Mouse (Mus musculus): ENCODE results near the gene Pkig. TPM values are rescaled to one million over a fixed set of nuclear protein-coding genes. Genes with fewer than 3 reads are reported as not detected.

The Pkig gene
- total and polyA plus RNA-seq, 2 experiments from 2014 or later, result 70.8 to 141 TPM

- WGBS, result 95% methylated on average over 2 of the region's 2 CpGs
- no peaks in the 10 kb centered on the region for H3K4me1 ChIP-seq (ENCODE audit: insufficient read depth, low read length)
- no peak for TF ChIP-seq CTCF (IDR thresholded peaks at IDR 0.05; ENCODE audit: low read depth)
- ATAC-seq (no peak), DNase-seq (ENCODE audit: low spot score) (no peak)
- no peak overlapping the region for H3K27ac ChIP-seq
- no peaks in the 10 kb centered on the region for H3K9me3 ChIP-seq (ENCODE audit: low read length)
- peaks cover 45% of the 10 kb centered on the region for H3K36me3 ChIP-seq (ENCODE audit: insufficient read depth, low read length)
- no peak overlapping the region for H3K4me2 ChIP-seq (ENCODE audit: low read depth, low read length)
- H3K27me3 ChIP-seq (ENCODE audit: insufficient read depth, low read length), result no peaks in the 10 kb centered on the region
- no peak overlapping the region for H3K9ac ChIP-seq (replicated peaks; ENCODE audit: low read length)
- no peak overlapping the region for H3K4me3 ChIP-seq (ENCODE audit: low read length)
These were observed 26.5 kb upstream of the Pkig start for GRCm38 (mm10) chr2:163631715-163632114.

GRCm38 (mm10) chr2:163634211-163634610 lies 24.0 kb upstream of the Pkig start:
- no peaks in the 10 kb centered on the region for H3K9me3 ChIP-seq (ENCODE audit: low read length)
- H3K4me1 ChIP-seq (ENCODE audit: insufficient read depth, low read length), result no peaks in the 10 kb centered on the region
- H3K4me3 ChIP-seq (ENCODE audit: low read length), result no peak overlapping the region
- H3K27me3 ChIP-seq (ENCODE audit: insufficient read depth, low read length), result no peaks in the 10 kb centered on the region
- 92% methylated on average over 2 of the region's 2 CpGs for WGBS
- DNase-seq (ENCODE audit: low spot score) (no peak), ATAC-seq (no peak)
- no peak overlapping the region for H3K9ac ChIP-seq (replicated peaks; ENCODE audit: low read length)
- H3K36me3 ChIP-seq (ENCODE audit: insufficient read depth, low read length), result peaks cover 30% of the 10 kb centered on the region
- no peak overlapping the region for H3K27ac ChIP-seq
- H3K4me2 ChIP-seq (ENCODE audit: low read depth, low read length), result no peak overlapping the region
- no peak for TF ChIP-seq CTCF (IDR thresholded peaks at IDR 0.05; ENCODE audit: low read depth)

- DNase-seq (ENCODE audit: low spot score), result no peak
- 92% methylated on average over 2 of the region's 2 CpGs for whole genome bisulfite sequencing
- no peak for TF ChIP-seq CTCF (IDR thresholded peaks at IDR 0.05; ENCODE audit: low read depth)
These were observed 22.1 kb upstream of the Pkig start for GRCm38 (mm10) chr2:163636057-163636456.

GRCm38 (mm10) chr2:163637655-163638266 lies 20.4 kb upstream of the Pkig start:
- DNase-seq (ENCODE audit: low spot score), result no peak
- no peak for TF ChIP-seq CTCF (IDR thresholded peaks at IDR 0.05; ENCODE audit: low read depth)
- Histone ChIP-seq H3K36me3 (ENCODE audit: insufficient read depth, low read length) (0 out of 2 replicates have a peak, but pooled peaks cover 3% of the 10 kb centered on the region), H3K4me2 (ENCODE audit: low read depth, low read length) (no peak overlapping the region), H3K4me3 (ENCODE audit: low read length) (no peak overlapping the region), H3K27me3 (ENCODE audit: insufficient read depth, low read length) (no peaks in the 10 kb centered on the region), H3K4me1 (ENCODE audit: insufficient read depth, low read length) (0 out of 2 replicates have a peak, but pooled peaks cover 3% of the 10 kb centered on the region), H3K9ac (replicated peaks; ENCODE audit: low read length) (no peak overlapping the region), H3K27ac (no peak overlapping the region), H3K9me3 (ENCODE audit: low read length) (no peaks in the 10 kb centered on the region)
- ATAC-seq, result no peak
- WGBS, result 79% methylated on average over 5 of the region's 5 CpGs

More at GRCm38 (mm10) chr2:163636057-163636456, 22.1 kb upstream of the Pkig start:
- Histone ChIP-seq H3K4me2 (ENCODE audit: low read depth, low read length) (no peak overlapping the region), H3K4me3 (ENCODE audit: low read length) (no peak overlapping the region), H3K27me3 (ENCODE audit: insufficient read depth, low read length) (no peaks in the 10 kb centered on the region), H3K9me3 (ENCODE audit: low read length) (no peaks in the 10 kb centered on the region), H3K9ac (replicated peaks; ENCODE audit: low read length) (no peak overlapping the region), H3K36me3 (ENCODE audit: insufficient read depth, low read length) (peaks cover 14% of the 10 kb centered on the region), H3K27ac (no peak overlapping the region), H3K4me1 (ENCODE audit: insufficient read depth, low read length) (no peaks in the 10 kb centered on the region)
- no peak for ATAC-seq

- H3K36me3 ChIP-seq (ENCODE audit: insufficient read depth, low read length), result 0 out of 2 replicates have a peak, but pooled peaks cover 3% of the 10 kb centered on the region
- no peak for DNase-seq (ENCODE audit: low spot score)
- no peak overlapping the region for H3K9ac ChIP-seq (replicated peaks; ENCODE audit: low read length)
- H3K4me1 ChIP-seq (ENCODE audit: insufficient read depth, low read length), result 0 out of 2 replicates have a peak, but pooled peaks cover 3% of the 10 kb centered on the region
- no peak overlapping the region for H3K4me3 ChIP-seq (ENCODE audit: low read length)
- TF ChIP-seq CTCF (IDR thresholded peaks at IDR 0.05; ENCODE audit: low read depth), result peak; percentile 29; the same call in 1 of the 2 replicates
- no peak overlapping the region for H3K27ac ChIP-seq
- H3K4me2 ChIP-seq (ENCODE audit: low read depth, low read length), result no peak overlapping the region
- WGBS, result 73% methylated on average over 3 of the region's 3 CpGs
- no peak for ATAC-seq
- no peaks in the 10 kb centered on the region for H3K27me3 ChIP-seq (ENCODE audit: insufficient read depth, low read length)
- H3K9me3 ChIP-seq (ENCODE audit: low read length), result no peaks in the 10 kb centered on the region
These were observed 17.7 kb upstream of the Pkig start for GRCm38 (mm10) chr2:163640493-163640892.

- ATAC-seq (no peak), DNase-seq (ENCODE audit: low spot score) (no peak)
- TF ChIP-seq CTCF (IDR thresholded peaks at IDR 0.05; ENCODE audit: low read depth), result no peak
- Histone ChIP-seq H3K9me3 (ENCODE audit: low read length) (no peaks in the 10 kb centered on the region), H3K4me1 (ENCODE audit: insufficient read depth, low read length) (0 out of 2 replicates have a peak, but pooled peaks cover 3% of the 10 kb centered on the region), H3K36me3 (ENCODE audit: insufficient read depth, low read length) (0 out of 2 replicates have a peak, but pooled peaks cover 3% of the 10 kb centered on the region), H3K27ac (no peak overlapping the region), H3K4me3 (ENCODE audit: low read length) (no peak overlapping the region), H3K27me3 (ENCODE audit: insufficient read depth, low read length) (no peaks in the 10 kb centered on the region), H3K9ac (replicated peaks; ENCODE audit: low read length) (no peak overlapping the region), H3K4me2 (ENCODE audit: low read depth, low read length) (no peak overlapping the region)
- 76% methylated on average over 3 of the region's 3 CpGs for WGBS
These were observed 16.5 kb upstream of the Pkig start for GRCm38 (mm10) chr2:163641681-163642080.
